ENCODE assay signal across 8 mouse cellular contexts in the genomic region with DNA sequence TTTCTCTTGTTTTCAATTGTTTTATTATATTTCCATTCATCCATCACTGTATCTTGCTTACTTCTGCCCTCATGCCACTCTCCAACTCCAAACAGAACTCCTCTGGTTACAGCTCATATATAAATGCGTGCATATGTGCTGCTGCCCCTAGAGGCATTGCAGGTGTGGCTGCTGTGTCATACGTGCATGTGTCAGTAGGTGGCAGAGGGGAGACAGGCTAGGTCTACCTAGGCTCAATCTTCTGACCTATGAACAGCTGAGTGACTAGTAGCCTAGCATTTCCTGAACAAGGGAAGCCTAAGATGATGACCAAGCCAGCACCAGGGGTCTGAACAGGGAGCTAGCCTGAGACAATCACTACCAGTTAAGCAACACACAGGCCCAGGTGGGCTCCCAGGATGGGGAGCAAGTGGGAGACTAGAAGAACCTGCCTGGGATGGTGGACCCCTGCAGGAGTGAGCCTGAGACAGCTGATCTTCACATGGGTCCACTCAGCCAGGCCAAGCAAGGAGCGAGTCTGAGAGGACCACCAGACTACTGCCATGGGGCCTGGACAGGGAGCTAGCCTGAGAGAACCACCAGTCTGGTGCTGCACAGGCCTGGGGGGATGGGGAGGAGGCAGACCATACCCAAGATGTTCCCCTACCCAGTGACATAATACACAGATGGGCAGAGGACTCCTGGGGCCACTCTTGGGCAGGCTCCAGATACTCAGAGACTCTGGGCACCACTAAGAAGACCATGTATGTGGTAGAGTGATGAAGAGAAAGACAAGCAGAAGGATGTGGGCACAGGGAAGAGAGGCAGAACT. TPM values are rescaled to one million over a fixed set of nuclear protein-coding genes. Genes with fewer than 3 reads are reported as not detected.
DNase-seq lines count a peak whose midpoint lies in the region; ATAC-seq and TF ChIP-seq lines count a peak whose summit lies in the region.

No protein-coding gene starts in this region.

- peaks cover 32% of the 10 kb centered on the region for H3K4me1 ChIP-seq in forebrain, embryonic 13.5 days
- peaks cover 15% of the 10 kb centered on the region for H3K4me1 ChIP-seq in forebrain, embryonic 10.5 days
- H3K4me1 ChIP-seq in forebrain, embryonic 15.5 days: peaks cover 32% of the 10 kb centered on the region
- peaks cover 13% of the 10 kb centered on the region; the same call in 1 of the 2 replicates for H3K4me1 ChIP-seq in lung, postnatal 0 days (ENCODE audit: insufficient read depth, low read depth, low read length)
- no peaks in the 10 kb centered on the region for H3K4me1 ChIP-seq in spleen, adult 2 months (ENCODE audit: control insufficient read depth, insufficient read depth, insufficient read length)

- H3K4me2 ChIP-seq in forebrain, embryonic 13.5 days: no peak overlapping the region
- no peak overlapping the region for H3K4me2 ChIP-seq in forebrain, embryonic 15.5 days (replicated peaks)
- no peak overlapping the region for H3K4me2 ChIP-seq in lung, postnatal 0 days (replicated peaks; ENCODE audit: low read depth, low read length)

- WGBS in forebrain, embryonic 13.5 days: 54% methylated on average over 3 of the region's 3 CpGs
- WGBS in forebrain, embryonic 10.5 days: 55% methylated on average over 3 of the region's 3 CpGs
- WGBS in forebrain, embryonic 15.5 days: 44% methylated on average over 3 of the region's 3 CpGs
- 56% methylated on average over 3 of the region's 3 CpGs for WGBS in lung, postnatal 0 days
- WGBS in spleen, adult 2 months: 44% methylated on average over 3 of the region's 3 CpGs

- peak; percentile 96 for TF ChIP-seq CTCF in lung, postnatal 0 days (IDR thresholded peaks at IDR 0.05)
- peak; percentile 82; the same call in 1 of the 2 replicates for TF ChIP-seq CTCF in spleen, adult 2 months (IDR thresholded peaks at IDR 0.05; ENCODE audit: extremely low read depth, insufficient read depth, insufficient read length, insufficient replicate concordance)

- peak; percentile 55 for ATAC-seq in forebrain, embryonic 13.5 days
- peak; percentile 41 for ATAC-seq in forebrain, embryonic 15.5 days (replicated peaks)
- peak; percentile 80 for ATAC-seq in lung, postnatal 0 days

- no peak overlapping the region for H3K27ac ChIP-seq in forebrain, embryonic 13.5 days
- no peak overlapping the region for H3K27ac ChIP-seq in forebrain, embryonic 10.5 days
- no peak overlapping the region for H3K27ac ChIP-seq in forebrain, embryonic 15.5 days (replicated peaks)
- peak overlapping the region; percentile 45; the same call in 1 of the 2 replicates for H3K27ac ChIP-seq in lung, postnatal 0 days (ENCODE audit: low read length)
- H3K27ac ChIP-seq in spleen, adult 2 months (ENCODE audit: insufficient read depth, low read length): no peak overlapping the region

- H3K9ac ChIP-seq in forebrain, embryonic 13.5 days: no peak overlapping the region
- H3K9ac ChIP-seq in forebrain, embryonic 15.5 days (replicated peaks): no peak overlapping the region
- H3K9ac ChIP-seq in lung, postnatal 0 days (replicated peaks; ENCODE audit: low read depth): no peak overlapping the region

- no peak for TF ChIP-seq POLR2A in spleen, adult 2 months (IDR thresholded peaks at IDR 0.05; ENCODE audit: low read depth, low read length)

- no peak for TF ChIP-seq EP300 in lung, postnatal 0 days (IDR thresholded peaks at IDR 0.05)

- H3K4me3 ChIP-seq in forebrain, embryonic 13.5 days: no peak overlapping the region
- H3K4me3 ChIP-seq in forebrain, embryonic 10.5 days: no peak overlapping the region
- no peak overlapping the region for H3K4me3 ChIP-seq in forebrain, embryonic 15.5 days
- H3K4me3 ChIP-seq in lung, postnatal 0 days (ENCODE audit: low read depth, low read length): no peak overlapping the region
- H3K4me3 ChIP-seq in spleen, adult 2 months (ENCODE audit: extremely low read depth, insufficient read depth, insufficient read length): no peak overlapping the region

- H3K9me3 ChIP-seq in forebrain, embryonic 13.5 days (replicated peaks): no peaks in the 10 kb centered on the region
- H3K9me3 ChIP-seq in forebrain, embryonic 10.5 days: no peaks in the 10 kb centered on the region
- no peaks in the 10 kb centered on the region for H3K9me3 ChIP-seq in forebrain, embryonic 15.5 days
- no peaks in the 10 kb centered on the region for H3K9me3 ChIP-seq in lung, postnatal 0 days (ENCODE audit: low read length)

- no peak for DNase-seq in forebrain, embryonic 10.5 days (ENCODE audit: extremely low spot score, low spot score)
- peak; percentile 35 for DNase-seq in NIH3T3 (ENCODE audit: low read depth)
- peak; percentile 70 for DNase-seq in kidney, adult 18-20 months
- peak; percentile 80 for DNase-seq in lung, postnatal 0 days (ENCODE audit: low spot score)
- peak; percentile 39 to 75 for DNase-seq in spleen, adult 2 months (ENCODE audit: low read depth in 1 of 2, low spot score in 2 of 2)
- DNase-seq in left cerebral cortex, adult 18-20 months (ENCODE audit: low spot score in 2 of 2): no peak

- H3K36me3 ChIP-seq in forebrain, embryonic 13.5 days (ENCODE audit: poor library complexity, severe bottlenecking): no peaks in the 10 kb centered on the region
- H3K36me3 ChIP-seq in forebrain, embryonic 10.5 days (replicated peaks): no peaks in the 10 kb centered on the region
- no peaks in the 10 kb centered on the region for H3K36me3 ChIP-seq in forebrain, embryonic 15.5 days
- H3K36me3 ChIP-seq in lung, postnatal 0 days (ENCODE audit: insufficient read depth, low read length): no peaks in the 10 kb centered on the region
- H3K36me3 ChIP-seq in spleen, adult 2 months (ENCODE audit: control insufficient read depth, insufficient read depth, low read length): no peaks in the 10 kb centered on the region

- no peaks in the 10 kb centered on the region for H3K27me3 ChIP-seq in forebrain, embryonic 13.5 days
- H3K27me3 ChIP-seq in forebrain, embryonic 10.5 days (ENCODE audit: poor library complexity, severe bottlenecking): no peaks in the 10 kb centered on the region
- H3K27me3 ChIP-seq in forebrain, embryonic 15.5 days: no peaks in the 10 kb centered on the region
- H3K27me3 ChIP-seq in lung, postnatal 0 days (replicated peaks; ENCODE audit: insufficient read depth, low read length): no peaks in the 10 kb centered on the region
- no peaks in the 10 kb centered on the region for H3K27me3 ChIP-seq in spleen, adult 2 months (ENCODE audit: control insufficient read depth, insufficient read depth, low read length)

RNA-seq across cellular contexts. Expression of a gene that starts 17.5 kb away (rescaled TPM):
- 44.9 and 46.4 TPM in 2 replicates for polyA plus RNA-seq in forebrain, embryonic 13.5 days (2015; fragmentation: Nextera tagmentation; extraction: Ambion mirVana)
- 49.4 and 49.5 TPM in 2 replicates for polyA plus RNA-seq in forebrain, embryonic 10.5 days (2016; fragmentation: Nextera tagmentation; extraction: Ambion mirVana)
- polyA plus RNA-seq in forebrain, embryonic 15.5 days (2015; fragmentation: Nextera tagmentation; extraction: Ambion mirVana): 37.4 and 47.3 TPM in 2 replicates
- 32.5 and 35.4 TPM in 2 replicates for polyA plus RNA-seq in lung, postnatal 0 days (2015; fragmentation: Nextera tagmentation; extraction: Ambion mirVana)
- polyA plus RNA-seq in spleen, adult 2 months (2012; rRNA removed): 18.4 and 35.1 TPM in 2 replicates
- total RNA-seq in left cerebral cortex, adult 18-20 months (2021): 10 to 100 TPM; 45.9 to 50.9 TPM

Comparison
In these comparisons a context has a peak if more than half of its experiments do, and no peak if none do; other contexts are left out.
1. DNase-seq: peak in NIH3T3 (single experiment), kidney, adult 18-20 months (single experiment), lung, postnatal 0 days (single experiment) and spleen, adult 2 months (2 of 2); none in forebrain, embryonic 10.5 days (single experiment) and left cerebral cortex, adult 18-20 months (0 of 2).
2. Peak in every context shown above with its lines, with median percentiles within 50 percentile points of each other: ATAC-seq.